Mouse (Mus musculus): ENCODE results near the gene Tecpr2. TPM values are rescaled to one million over a fixed set of nuclear protein-coding genes. Genes with fewer than 3 reads are reported as not detected.

The Tecpr2 gene
- total and polyA plus RNA-seq, 3 experiments = 5.8 to 5.9 TPM; not detected in 1

DNA sequence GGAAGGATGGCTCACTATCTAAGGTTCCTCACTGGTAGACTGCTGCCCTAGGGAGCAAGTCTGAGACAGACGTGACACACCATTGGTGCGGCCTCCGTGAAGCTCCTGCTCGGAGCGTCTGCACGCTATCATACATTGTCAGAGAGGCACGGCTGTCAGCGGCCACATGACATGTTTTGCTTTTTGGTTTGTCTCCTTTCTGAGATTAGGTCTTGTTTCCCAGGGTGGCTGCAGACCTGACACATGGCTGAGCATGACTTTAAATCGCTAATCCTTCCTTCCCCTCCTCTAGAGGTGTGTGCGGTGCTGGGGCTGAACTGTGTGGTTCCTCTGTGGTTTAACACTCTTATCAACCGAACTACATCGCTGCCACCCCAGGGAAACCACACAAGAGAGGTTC, 37.6 kb upstream of the Tecpr2 start (continued):
- TF ChIP-seq ZKSCAN1 (IDR thresholded peaks at IDR 0.05; ENCODE audit: low read depth, low read length) (no peak), ELF1 (IDR thresholded peaks at IDR 0.05; ENCODE audit: low read depth, low read length) (no peak)

DNA sequence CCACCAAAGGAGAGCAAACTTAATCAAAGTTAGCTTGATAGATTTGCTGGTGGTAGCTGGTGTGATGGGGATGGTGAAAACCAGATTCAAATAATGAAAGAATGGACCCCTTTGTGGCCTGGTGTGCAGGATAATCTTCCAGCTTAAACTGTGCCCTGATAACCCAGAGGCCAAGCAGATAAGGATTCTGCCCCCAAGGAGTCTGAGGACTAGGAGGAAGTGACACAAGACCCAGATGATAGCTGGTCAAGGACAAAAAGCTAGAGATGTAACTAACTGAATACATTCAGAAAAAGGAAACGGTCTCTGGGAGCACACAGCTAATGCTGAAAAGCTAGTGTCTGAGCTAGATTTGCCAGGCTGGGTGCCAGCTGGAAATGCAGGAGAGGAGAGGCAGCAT, 37.1 kb upstream of the Tecpr2 start:
- peak overlapping the region; percentile 57 for H3K27ac ChIP-seq (ENCODE audit: control insufficient read depth, low read depth, low read length)
- peak; percentile 47 for DNase-seq (ENCODE audit: low read depth, low spot score)
- H3K36me3 ChIP-seq (ENCODE audit: control insufficient read depth in 1 of 2, insufficient read depth in 2 of 2, low read length in 2 of 2) = peaks cover 0 to 10% of the 10 kb centered on the region in 2 experiments; a peak in 2 of 4 replicates
- H3K4me3 ChIP-seq (ENCODE audit: control insufficient read depth in 1 of 2, insufficient read depth in 1 of 2, low read depth in 2 of 2, low read length in 2 of 2) = peak overlapping the region; percentile 15 to 81; a peak in 3 of 4 replicates
- no peaks in the 10 kb centered on the region for H3K27me3 ChIP-seq (ENCODE audit: control insufficient read depth in 1 of 2, insufficient read depth in 2 of 2, low read length in 2 of 2)
- H3K9ac ChIP-seq (ENCODE audit: control insufficient read depth, low read depth, low read length, poor library complexity, severe bottlenecking) = peak overlapping the region; percentile 94
- H3K4me1 ChIP-seq (ENCODE audit: control insufficient read depth in 1 of 2, insufficient read depth in 2 of 2, low read length in 2 of 2) = peaks cover 4 to 34% of the 10 kb centered on the region in 2 experiments
- H3K9me3 ChIP-seq (replicated peaks; ENCODE audit: insufficient read depth, low read length) = no peaks in the 10 kb centered on the region
- H3K79me2 ChIP-seq (ENCODE audit: control insufficient read depth, insufficient read depth, low read length, poor library complexity) = peaks cover 6% of the 10 kb centered on the region; the same call in 1 of the 2 replicates
- TF ChIP-seq USF1 (IDR thresholded peaks at IDR 0.05; ENCODE audit: low read depth, low read length) = no peak
- TF ChIP-seq KAT2A (conservative IDR thresholded peaks at IDR 0.05; ENCODE audit: low read depth, low read length) = no peak
- no peak for TF ChIP-seq MXI1 (IDR thresholded peaks at IDR 0.05; ENCODE audit: low read depth, low read length)
- no peak for TF ChIP-seq UBTF (IDR thresholded peaks at IDR 0.05; ENCODE audit: borderline replicate concordance, insufficient read depth, low read depth, low read length)
- TF ChIP-seq ELF1 (IDR thresholded peaks at IDR 0.05; ENCODE audit: low read depth, low read length) = peak; percentile 26; the same call in 1 of the 2 replicates
- no peak for TF ChIP-seq CHD2 (IDR thresholded peaks at IDR 0.05; ENCODE audit: low read length)
- peak; percentile 79 for TF ChIP-seq GATA1 (IDR thresholded peaks at IDR 0.05; ENCODE audit: low read depth, low read length)
- TF ChIP-seq BHLHE40 (IDR thresholded peaks at IDR 0.05; ENCODE audit: borderline replicate concordance, low read depth, low read length) = no peak
- TF ChIP-seq CHD1 (IDR thresholded peaks at IDR 0.05; ENCODE audit: low read depth, low read length) = no peak
- TF ChIP-seq GABPA (IDR thresholded peaks at IDR 0.05; ENCODE audit: low read depth, low read length) = no peak
- TF ChIP-seq HCFC1 (IDR thresholded peaks at IDR 0.05; ENCODE audit: low read depth, low read length) = peak; percentile 51; the same call in 1 of the 2 replicates
- TF ChIP-seq ETS1 (IDR thresholded peaks at IDR 0.05; ENCODE audit: low read depth, low read length) = peak; percentile 68
- TF ChIP-seq MAFK (IDR thresholded peaks at IDR 0.05; ENCODE audit: borderline replicate concordance, low read depth, low read length) = no peak
- peak; percentile 30 to 42; a peak in 1 of 4 replicates for TF ChIP-seq EP300 (IDR thresholded peaks at IDR 0.05; ENCODE audit: low read depth in 1 of 2, low read length in 2 of 2)
- peak; percentile 52; the same call in 1 of the 2 replicates for TF ChIP-seq RCOR1 (IDR thresholded peaks at IDR 0.05; ENCODE audit: low read depth, low read length)
- TF ChIP-seq ZMIZ1 (IDR thresholded peaks at IDR 0.05; ENCODE audit: low read depth, low read length) = no peak
- TF ChIP-seq TCF12 (IDR thresholded peaks at IDR 0.05; ENCODE audit: low read depth, low read length) = 0 out of 2 replicates have a peak, but pooled peaks have one; percentile 32
- TF ChIP-seq NRF1 (IDR thresholded peaks at IDR 0.05; ENCODE audit: insufficient read depth, low read depth, low read length, poor library complexity, severe bottlenecking) = no peak

All from MEL (cell line).